Mouse (Mus musculus) forebrain, embryonic 13.5 days (tissue): Measurements from ENCODE around the gene St3gal5. TPM values are rescaled to one million over a fixed set of nuclear protein-coding genes. Genes with fewer than 3 reads are reported as not detected.

Source experiments
- ATAC-seq: fragments of 200-750 bp; cut with Nextera tagmentation; 2 replicates; pipeline ENCODE4 v1.8.0; 2017
- H3K27ac ChIP-seq: fragments of 300-500 bp; sonication (generic); 2 replicates; pipeline ENCODE4 v1.5.1; 2015; ENCODE audit warnings: inconsistent platforms, mild to moderate bottlenecking, moderate library complexity
- H3K27me3 ChIP-seq: fragments of 300-500 bp; sonication (generic); 2 replicates; pipeline ENCODE4 v1.6.1; 2015; ENCODE audit warnings: mild to moderate bottlenecking, inconsistent platforms
- H3K36me3 ChIP-seq: fragments of 300-500 bp; sonication (generic); 2 replicates; pipeline ENCODE4 v1.6.1; 2015; ENCODE audit warnings: mild to moderate bottlenecking, inconsistent platforms; ENCODE audit not compliant: poor library complexity, severe bottlenecking
- H3K4me1 ChIP-seq: fragments of 300-500 bp; sonication (generic); 2 replicates; pipeline ENCODE4 v1.6.1; 2015; ENCODE audit warnings: inconsistent platforms
- H3K4me2 ChIP-seq: fragments of 300-500 bp; sonication (generic); 2 replicates; pipeline ENCODE4 v1.6.1; 2015; ENCODE audit warnings: inconsistent platforms, mild to moderate bottlenecking, moderate library complexity
- H3K4me3 ChIP-seq: fragments of 300-500 bp; sonication (generic); 2 replicates; pipeline ENCODE4 v1.5.1; 2015; ENCODE audit warnings: mild to moderate bottlenecking, inconsistent platforms
- H3K9ac ChIP-seq: fragments of 300-500 bp; sonication (generic); 2 replicates; pipeline ENCODE4 v1.6.1; 2015; ENCODE audit warnings: mild to moderate bottlenecking, inconsistent platforms
- H3K9me3 ChIP-seq: fragments of 300-500 bp; sonication (generic); replicated peaks from 2 replicates; pipeline ENCODE4 v1.6.1; 2016; ENCODE audit warnings: inconsistent platforms
- WGBS: fragments of 180-500 bp; shearing (Covaris S2); methylation state at CpG from one replicate; pipeline ENCODE4 v1.1.7; 2015; 5-methylcytosine and 5-hydroxymethylcytosine counted together
- polyA plus RNA-seq: library from polyadenylated mRNA; unstranded; fragments of >200 nt; fragmentation: Nextera tagmentation; extraction: Ambion mirVana; gene quantifications from 2 replicates; pipeline ENCODE4 v1.2.1, GENCODE M21; 2015

The St3gal5 gene
- polyA plus RNA-seq, 1 experiment from 2014 or later: 36.4 TPM

GRCm38 (mm10) chr6:72098691-72099090 lies 1.3 kb downstream of the St3gal5 start:
- H3K27ac ChIP-seq: no peak overlapping the region
- H3K4me1 ChIP-seq: peaks cover 36% of the 10 kb centered on the region
- H3K36me3 ChIP-seq: no peaks in the 10 kb centered on the region
- peak overlapping the region; percentile 90 for H3K4me2 ChIP-seq
- H3K4me3 ChIP-seq: peak overlapping the region; percentile 77
- no peaks in the 10 kb centered on the region for H3K9me3 ChIP-seq
- ATAC-seq: no peak
- 33% methylated on average over 2 of the region's 2 CpGs for WGBS
- H3K9ac ChIP-seq: peak overlapping the region; percentile 92
- no peaks in the 10 kb centered on the region for H3K27me3 ChIP-seq

DNA sequence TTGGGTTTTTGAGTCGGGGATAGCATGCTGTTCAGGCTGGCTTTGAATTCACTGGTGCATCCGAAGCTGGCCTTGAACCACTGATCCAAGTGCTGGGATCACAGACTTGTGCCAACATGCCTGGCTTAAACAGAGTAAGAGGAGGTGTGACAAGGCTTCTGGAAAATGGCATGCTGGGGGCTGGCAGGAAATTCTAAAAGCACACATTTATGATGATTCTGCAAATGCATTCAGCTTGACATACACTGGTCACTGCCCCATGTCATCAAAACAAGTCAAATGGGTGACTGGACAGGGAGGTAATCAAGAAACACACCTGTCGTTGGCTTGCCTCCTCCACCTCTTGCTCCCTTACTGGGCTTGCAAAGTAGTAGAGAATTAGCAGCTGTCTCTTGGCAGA lies 1.9 kb downstream of the St3gal5 start:
- no peak overlapping the region for H3K9ac ChIP-seq
- peak overlapping the region; percentile 90 for H3K4me2 ChIP-seq
- H3K36me3 ChIP-seq: no peaks in the 10 kb centered on the region
- H3K4me1 ChIP-seq: peaks cover 36% of the 10 kb centered on the region
- H3K9me3 ChIP-seq: no peaks in the 10 kb centered on the region
- no peak overlapping the region for H3K27ac ChIP-seq
- WGBS: 78% methylated on average over 3 of the region's 3 CpGs
- no peaks in the 10 kb centered on the region for H3K27me3 ChIP-seq
- no peak for ATAC-seq
- peak overlapping the region; percentile 77; the same call in 1 of the 2 replicates for H3K4me3 ChIP-seq

- no peaks in the 10 kb centered on the region for H3K36me3 ChIP-seq
- H3K27me3 ChIP-seq: no peaks in the 10 kb centered on the region
- H3K27ac ChIP-seq: no peak overlapping the region
- peaks cover 36% of the 10 kb centered on the region for H3K4me1 ChIP-seq
- 74% methylated on average over 5 of the region's 5 CpGs for WGBS
- no peak overlapping the region for H3K4me3 ChIP-seq
- ATAC-seq: no peak
- no peaks in the 10 kb centered on the region for H3K9me3 ChIP-seq
- no peak overlapping the region for H3K9ac ChIP-seq
- H3K4me2 ChIP-seq: peak overlapping the region; percentile 90; the same call in 1 of the 2 replicates
Measured at GRCm38 (mm10) chr6:72100171-72100570, 2.8 kb downstream of the St3gal5 start.

- 85% methylated on average over 8 of the region's 8 CpGs for WGBS
- no peak overlapping the region for H3K4me2 ChIP-seq
- H3K4me1 ChIP-seq: peaks cover 36% of the 10 kb centered on the region
- no peak for ATAC-seq
- no peak overlapping the region for H3K9ac ChIP-seq
- H3K27ac ChIP-seq: no peak overlapping the region
- H3K36me3 ChIP-seq: no peaks in the 10 kb centered on the region
- H3K9me3 ChIP-seq: no peaks in the 10 kb centered on the region
- H3K4me3 ChIP-seq: no peak overlapping the region
- no peaks in the 10 kb centered on the region for H3K27me3 ChIP-seq
Measured at GRCm38 (mm10) chr6:72100939-72101338, 3.5 kb downstream of the St3gal5 start.

DNA sequence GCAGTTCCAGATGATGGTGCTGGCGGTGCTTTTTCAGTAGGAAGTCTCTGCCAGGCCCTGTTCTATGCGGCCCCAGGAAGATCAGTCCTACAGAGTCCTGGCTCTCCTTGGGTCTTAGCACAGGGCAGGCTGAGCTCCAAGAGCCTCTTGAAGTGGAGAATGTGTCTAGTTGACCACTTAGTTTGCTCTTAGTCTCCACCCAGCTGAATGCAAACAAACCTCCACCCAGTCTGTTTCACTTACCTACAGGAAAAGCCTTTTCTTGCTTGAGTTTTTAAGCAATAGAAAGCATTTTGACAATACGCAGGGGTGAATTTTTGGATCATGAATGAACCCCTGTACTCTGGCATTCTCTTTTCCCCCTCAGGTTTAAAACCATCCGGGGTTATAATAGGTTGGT lies 4.0 kb downstream of the St3gal5 start:
- Histone ChIP-seq H3K4me3 (no peak overlapping the region), H3K27ac (no peak overlapping the region), H3K9me3 (no peaks in the 10 kb centered on the region), H3K4me2 (no peak overlapping the region), H3K36me3 (no peaks in the 10 kb centered on the region), H3K9ac (no peak overlapping the region), H3K4me1 (peaks cover 36% of the 10 kb centered on the region), H3K27me3 (no peaks in the 10 kb centered on the region)
- 78% methylated on average over 4 of the region's 4 CpGs for WGBS
- no peak for ATAC-seq

DNA sequence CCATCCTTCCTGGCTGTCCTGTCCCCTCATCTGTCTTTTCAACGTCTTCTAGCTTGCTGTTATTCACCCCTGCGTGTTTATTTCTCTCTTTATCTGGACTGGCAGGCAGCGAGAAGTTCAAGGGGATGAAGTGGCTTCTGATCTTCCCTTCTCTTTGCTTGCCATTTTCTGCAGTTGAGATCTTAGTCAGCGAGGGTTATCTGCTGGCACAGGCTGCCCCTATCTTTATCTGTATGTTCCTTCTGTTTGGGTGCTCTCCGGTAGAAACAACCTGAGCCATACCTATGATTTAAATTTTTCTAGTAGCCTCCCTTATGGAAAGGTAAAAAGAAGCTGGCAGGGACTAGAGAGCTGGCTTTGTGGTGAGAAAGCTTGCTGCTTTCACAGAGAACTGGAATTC lies 4.7 kb downstream of the St3gal5 start:
- no peak for ATAC-seq
- H3K9ac ChIP-seq: no peak overlapping the region
- no peaks in the 10 kb centered on the region for H3K9me3 ChIP-seq
- H3K4me2 ChIP-seq: no peak overlapping the region
- no peaks in the 10 kb centered on the region for H3K36me3 ChIP-seq
- H3K4me3 ChIP-seq: no peak overlapping the region
- no peak overlapping the region for H3K27ac ChIP-seq
- WGBS: 79% methylated on average over 5 of the region's 5 CpGs
- H3K27me3 ChIP-seq: no peaks in the 10 kb centered on the region
- H3K4me1 ChIP-seq: peaks cover 31% of the 10 kb centered on the region

DNA sequence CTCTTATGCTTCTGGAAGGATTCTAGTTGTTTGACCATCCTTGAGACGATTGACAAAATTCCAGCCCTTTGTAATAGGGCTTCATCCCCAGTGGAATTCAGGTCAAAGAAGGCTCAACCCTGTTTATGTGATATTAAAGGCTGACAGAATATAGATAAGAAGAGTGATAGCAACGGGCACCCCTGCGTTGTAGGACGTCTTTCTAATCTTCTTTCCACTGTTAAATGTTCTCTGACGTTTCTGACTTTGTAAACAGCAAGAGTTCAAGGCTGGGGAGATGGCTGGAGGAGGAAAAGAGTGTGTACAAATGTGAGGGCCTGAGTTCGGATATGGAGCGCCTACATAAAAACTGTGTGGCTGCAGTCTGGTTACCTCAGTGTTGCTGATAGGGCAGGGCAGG lies 7.1 kb downstream of the St3gal5 start:
- 92% methylated on average over 7 of the region's 7 CpGs for WGBS
- Histone ChIP-seq H3K4me1 (peaks cover 29% of the 10 kb centered on the region), H3K27me3 (no peaks in the 10 kb centered on the region), H3K4me3 (no peak overlapping the region), H3K27ac (no peak overlapping the region), H3K4me2 (no peak overlapping the region), H3K9ac (no peak overlapping the region), H3K9me3 (no peaks in the 10 kb centered on the region), H3K36me3 (no peaks in the 10 kb centered on the region)
- ATAC-seq: no peak

DNA sequence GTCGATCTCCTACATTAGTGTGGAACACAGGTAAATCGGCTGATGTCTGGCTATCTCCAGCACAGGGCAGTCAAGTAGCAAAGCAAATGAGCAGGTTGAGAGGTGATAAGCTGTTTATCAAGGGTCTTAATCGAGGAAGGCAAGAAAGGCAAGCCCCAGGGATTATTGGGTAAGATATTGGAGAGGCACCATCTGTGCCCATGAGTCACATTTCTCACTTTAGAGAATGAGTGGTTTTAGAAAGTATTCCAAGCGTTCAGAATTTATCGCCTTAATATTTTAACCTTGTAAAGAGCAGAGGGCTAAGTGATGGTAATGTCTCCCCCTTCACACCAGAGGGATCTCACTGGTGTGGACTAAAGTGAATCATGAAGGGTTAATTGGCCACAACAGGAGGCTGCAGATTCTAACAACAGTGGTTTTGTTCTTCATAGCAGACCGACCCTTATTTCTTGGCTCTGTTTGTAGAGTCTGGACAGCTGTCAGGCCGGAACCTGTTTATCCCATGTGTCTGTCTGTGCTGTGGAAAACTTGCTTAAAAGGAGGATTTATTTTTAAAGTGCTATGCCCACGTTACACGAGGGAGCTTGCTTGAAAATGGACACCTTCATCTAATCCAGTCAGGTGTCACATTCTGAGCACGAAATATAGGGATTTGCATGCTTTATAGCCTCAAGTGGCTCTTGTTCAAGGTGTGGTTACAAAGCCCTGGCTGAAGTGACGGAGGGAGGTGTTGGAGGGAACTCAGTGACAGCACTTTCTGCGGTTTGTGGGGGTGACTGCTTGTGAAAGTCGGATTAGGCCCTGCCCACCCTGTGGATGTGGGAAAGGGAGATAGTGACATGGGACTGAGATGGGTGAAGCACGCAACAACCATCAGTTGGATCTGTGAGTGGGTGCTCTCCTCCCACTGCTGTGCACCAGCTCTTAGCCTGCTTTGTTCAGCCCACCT lies 11.8 kb downstream of the St3gal5 start:
- Histone ChIP-seq H3K9ac (no peak overlapping the region; the same call in 1 of the 2 replicates), H3K36me3 (no peaks in the 10 kb centered on the region)
- 50% methylated on average over 14 of the region's 14 CpGs for WGBS

DNA sequence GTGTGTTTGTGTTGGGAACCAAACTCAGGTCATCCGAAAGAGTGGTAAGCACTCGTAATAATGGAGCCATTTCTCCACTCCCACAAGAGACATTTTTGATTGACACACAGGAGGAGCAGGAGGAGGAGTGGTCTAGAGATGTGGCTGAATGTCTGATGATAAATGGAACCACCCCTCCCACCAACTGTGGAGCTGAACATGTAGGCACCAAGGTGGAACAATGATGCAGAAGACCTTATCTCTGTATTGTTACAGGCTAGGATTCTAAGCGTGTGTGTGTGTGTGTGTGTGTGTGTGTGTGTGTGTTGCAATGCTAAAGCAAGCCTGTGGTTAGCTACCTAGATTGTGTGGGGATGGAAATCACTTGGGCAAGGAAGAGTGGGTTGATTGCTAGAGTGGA lies 13.2 kb downstream of the St3gal5 start:
- no peak overlapping the region for H3K4me2 ChIP-seq
- no peak overlapping the region for H3K9ac ChIP-seq
- H3K9me3 ChIP-seq: no peaks in the 10 kb centered on the region
- peaks cover 20% of the 10 kb centered on the region for H3K4me1 ChIP-seq
- H3K27me3 ChIP-seq: no peaks in the 10 kb centered on the region
- no peaks in the 10 kb centered on the region for H3K36me3 ChIP-seq
- ATAC-seq: no peak
- 75% methylated on average over 3 of the region's 3 CpGs for WGBS
- no peak overlapping the region for H3K4me3 ChIP-seq
- H3K27ac ChIP-seq: no peak overlapping the region

More for the DNA sequence above, 11.8 kb downstream of the St3gal5 start:
- Histone ChIP-seq H3K4me2 (peak overlapping the region; percentile 27; the same call in 1 of the 2 replicates), H3K4me1 (peaks cover 20% of the 10 kb centered on the region), H3K9me3 (no peaks in the 10 kb centered on the region), H3K27ac (peak overlapping the region; percentile 69), H3K27me3 (no peaks in the 10 kb centered on the region), H3K4me3 (no peak overlapping the region)
- peak; percentile 75 for ATAC-seq

DNA sequence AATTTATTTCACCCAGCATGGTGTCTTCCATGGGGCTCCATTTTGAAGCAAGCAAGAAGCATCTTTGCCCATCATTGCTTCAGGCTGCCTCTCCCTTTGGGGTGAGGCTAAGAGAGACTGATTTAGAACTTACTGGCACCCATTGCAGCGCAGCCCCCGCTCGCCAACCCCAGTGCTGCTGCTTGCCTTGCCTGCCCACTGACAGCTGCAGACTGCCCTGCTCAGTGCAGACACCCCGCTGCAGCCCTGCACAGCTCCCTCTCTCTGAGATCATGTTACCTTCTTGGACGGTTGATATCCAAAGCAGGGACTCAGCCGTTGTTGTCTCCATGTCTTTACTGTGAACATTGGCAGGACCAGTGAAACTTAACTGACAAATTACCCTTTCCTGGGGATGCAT lies 15.2 kb downstream of the St3gal5 start:
- H3K36me3 ChIP-seq: no peaks in the 10 kb centered on the region
- no peak overlapping the region for H3K27ac ChIP-seq
- no peaks in the 10 kb centered on the region for H3K9me3 ChIP-seq
- 51% methylated on average over 6 of the region's 6 CpGs for WGBS
- H3K4me1 ChIP-seq: peaks cover 20% of the 10 kb centered on the region
- ATAC-seq: no peak
- H3K9ac ChIP-seq: peak overlapping the region; percentile 12; the same call in 1 of the 2 replicates
- H3K27me3 ChIP-seq: no peaks in the 10 kb centered on the region
- H3K4me2 ChIP-seq: no peak overlapping the region
- H3K4me3 ChIP-seq: no peak overlapping the region

DNA sequence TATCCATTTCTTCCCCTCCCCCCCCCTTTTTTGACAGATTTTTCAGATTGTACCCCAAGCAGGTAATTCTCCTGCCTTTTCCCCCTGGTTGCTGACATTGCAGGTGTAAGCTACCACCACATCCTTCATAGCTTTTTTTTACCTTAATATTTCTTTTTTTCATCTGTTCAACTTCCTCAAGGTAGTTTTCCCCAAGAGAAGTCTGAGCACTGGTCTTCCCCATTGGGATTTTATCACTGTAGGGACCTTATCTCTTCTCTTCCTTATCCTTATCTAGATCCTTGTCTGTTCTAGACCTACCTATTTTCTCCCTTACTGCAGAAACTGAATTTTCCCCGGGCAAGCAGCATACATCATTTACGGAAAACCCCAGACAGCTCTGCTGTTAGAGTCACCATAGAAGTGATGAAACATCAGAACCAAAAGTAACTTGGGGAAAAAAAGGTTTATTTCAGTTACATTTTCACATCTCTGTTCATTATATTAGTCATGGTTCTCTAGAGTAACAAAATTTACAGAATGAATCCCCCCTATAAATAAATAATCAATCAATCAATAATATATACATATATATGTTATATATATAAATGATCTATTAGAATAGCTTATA lies 15.8 kb downstream of the St3gal5 start:
- 97% methylated on average over 2 of the region's 2 CpGs for WGBS
- H3K27me3 ChIP-seq: no peaks in the 10 kb centered on the region
- H3K4me2 ChIP-seq: no peak overlapping the region
- H3K4me1 ChIP-seq: peaks cover 20% of the 10 kb centered on the region
- H3K9me3 ChIP-seq: no peaks in the 10 kb centered on the region
- H3K4me3 ChIP-seq: no peak overlapping the region
- no peak overlapping the region for H3K27ac ChIP-seq
- no peaks in the 10 kb centered on the region for H3K36me3 ChIP-seq
- no peak overlapping the region for H3K9ac ChIP-seq
- no peak for ATAC-seq

GRCm38 (mm10) chr6:72114902-72115301 lies 17.5 kb downstream of the St3gal5 start:
- Histone ChIP-seq H3K9ac (no peak overlapping the region), H3K36me3 (no peaks in the 10 kb centered on the region), H3K27ac (no peak overlapping the region), H3K27me3 (no peaks in the 10 kb centered on the region), H3K9me3 (no peaks in the 10 kb centered on the region), H3K4me2 (no peak overlapping the region), H3K4me1 (peaks cover 4% of the 10 kb centered on the region; the same call in 1 of the 2 replicates), H3K4me3 (no peak overlapping the region)
- no peak for ATAC-seq
- 88% methylated on average over 7 of the region's 7 CpGs for WGBS
